Mouse (Mus musculus) adrenal gland, adult 8-10 months (tissue): ENCODE measurements around the gene Vpreb2. TPM values are rescaled to one million over a fixed set of nuclear protein-coding genes. Genes with fewer than 3 reads are reported as not detected.
"Not testable (repeated sequence)": the region's sequence is repeated elsewhere in the genome, so short reads cannot be mapped to it uniquely, and the experiment has no call there.

Experiments
- DNase-seq: peaks from one replicate; pipeline ENCODE4 v3.0.0; 2022
- total RNA-seq, 4 experiments: library from RNA; stranded (reverse); gene quantifications; 2 replicates each; pipeline ENCODE4 v1.2.4; 2022

Gene Vpreb2
- total RNA-seq, 4 experiments from 2014 or later: 0.35 to 0.81 TPM; not detected in 2

- not testable (repeated sequence) for DNase-seq
These were observed 12.1 kb downstream of the Vpreb2 start for GRCm38 (mm10) chr16:17992321-17992720.

GRCm38 (mm10) chr16:17999668-18000067, 19.4 kb downstream of the Vpreb2 start:
- DNase-seq: no peak

GRCm38 (mm10) chr16:18004589-18004988, 24.4 kb downstream of the Vpreb2 start:
- DNase-seq: no peak

- no peak for DNase-seq
These were observed 26.9 kb downstream of the Vpreb2 start for GRCm38 (mm10) chr16:18007083-18007482.

- DNase-seq: no peak
These were observed 30.9 kb downstream of the Vpreb2 start for GRCm38 (mm10) chr16:18011101-18011500.

- not testable (repeated sequence) for DNase-seq
These were observed 36.3 kb downstream of the Vpreb2 start for GRCm38 (mm10) chr16:18016482-18016881.

GRCm38 (mm10) chr16:18022780-18023557, 42.7 kb downstream of the Vpreb2 start:
- no peak for DNase-seq

GRCm38 (mm10) chr16:18027371-18027770, 47.1 kb downstream of the Vpreb2 start:
- DNase-seq: no peak

Other genes with a start within 250 kb of the Vpreb2 start
- 10 to 100 TPM; 54.1 to 95.8 (median 62.0) TPM for gene Med15, start 247.5 kb upstream of the Vpreb2 start, total RNA-seq
- 10 to 100 TPM; 40.5 to 65.6 (median 50.8) TPM for gene Klhl22, start 220.8 kb upstream of the Vpreb2 start, total RNA-seq
- gene Scarf2, start 183.1 kb upstream of the Vpreb2 start, total RNA-seq: 10 to 100 TPM; 11.8 to 14.9 (median 13.1) TPM
- not detected for gene B830017H08Rik, start 147.3 kb upstream of the Vpreb2 start, total RNA-seq
- 1 to 10 TPM in 3 of 4 experiments, under 1 TPM in 1; 0.94 to 3.6 (median 2.3) TPM for gene Car15, start 142.1 kb upstream of the Vpreb2 start, total RNA-seq
- under 1 TPM; 0.23 to 0.73 (median 0.33) TPM for gene Gm20518, start 88.8 kb upstream of the Vpreb2 start, total RNA-seq
- gene Tssk1, start 86.2 kb upstream of the Vpreb2 start, total RNA-seq: under 1 TPM in 3 of 4 experiments, not detected in 1; 0.08 to 0.17 (median 0.12) TPM
- 10 to 100 TPM; 66.1 to 78.0 (median 76.2) TPM for gene Dgcr2, start 81.9 kb upstream of the Vpreb2 start, total RNA-seq
- gene Tssk2, start 81.8 kb upstream of the Vpreb2 start, total RNA-seq: not detected
- 10 to 100 TPM; 16.9 to 28.8 (median 22.5) TPM for gene Ess2, start 69.1 kb upstream of the Vpreb2 start, total RNA-seq
- not detected for gene Gsc2, start 65.4 kb upstream of the Vpreb2 start, total RNA-seq
- 100 to 1,000 TPM; 184 to 251 (median 197) TPM for gene Slc25a1, start 52.2 kb upstream of the Vpreb2 start, total RNA-seq
- gene Dgcr6, start 72.4 kb downstream of the Vpreb2 start, total RNA-seq: 10 to 100 TPM; 63.2 to 80.9 (median 74.1) TPM
- 10 to 100 TPM; 24.3 to 64.6 (median 44.3) TPM for gene Prodh, start 109.8 kb downstream of the Vpreb2 start, total RNA-seq
- gene Rtn4r, start 147.2 kb downstream of the Vpreb2 start, total RNA-seq: under 1 TPM in 3 of 4 experiments, not detected in 1; 0.14 to 0.30 (median 0.23) TPM
- gene Ccdc188, start 237.5 kb downstream of the Vpreb2 start, total RNA-seq: not detected